Mouse (Mus musculus): ENCODE data around the gene Olfr557.

Gene Olfr557

DNA sequence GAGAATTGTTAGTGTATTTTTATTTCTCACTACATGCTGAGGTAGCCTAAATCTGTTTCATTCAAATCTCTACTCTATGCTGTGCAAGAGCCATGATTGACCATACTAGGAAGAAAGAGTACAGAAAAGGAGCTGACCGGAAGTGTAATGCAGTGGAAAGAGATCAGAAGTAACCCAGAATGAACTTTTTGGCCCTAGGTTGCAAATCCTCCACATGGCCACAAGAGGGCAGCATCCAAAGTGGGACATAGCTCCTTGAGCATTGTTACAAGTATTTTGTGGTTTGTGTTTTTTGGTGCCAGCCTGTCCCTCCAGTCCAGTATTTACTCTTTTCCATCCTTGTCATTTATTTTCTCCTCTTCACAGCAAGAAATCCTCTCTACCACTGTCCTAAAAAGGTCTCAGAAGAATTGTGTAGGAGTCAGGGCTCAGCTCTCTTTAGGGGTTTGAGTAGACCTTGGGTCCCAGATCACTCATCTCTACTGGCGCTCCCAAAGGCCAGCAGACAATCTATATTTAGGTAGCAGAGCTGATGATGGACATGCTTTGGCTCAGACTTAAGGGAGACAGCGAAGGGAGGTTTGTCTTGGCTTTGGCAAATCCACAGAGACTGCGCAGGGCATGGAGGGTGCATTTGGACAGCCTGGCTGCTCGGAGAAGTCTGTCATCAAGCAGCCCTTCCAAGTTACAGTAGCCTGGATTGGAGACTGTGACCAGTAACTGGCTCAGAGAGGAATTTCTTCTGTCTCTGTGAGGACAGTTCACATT lies at the start of gene Olfr557:
TSS of gene Olfr557 (plus strand) at position 553 of the 768 bp plus-strand sequence.
- DNase-seq (ENCODE audit: extremely low read depth, low read depth): peak; percentile 20

DNA sequence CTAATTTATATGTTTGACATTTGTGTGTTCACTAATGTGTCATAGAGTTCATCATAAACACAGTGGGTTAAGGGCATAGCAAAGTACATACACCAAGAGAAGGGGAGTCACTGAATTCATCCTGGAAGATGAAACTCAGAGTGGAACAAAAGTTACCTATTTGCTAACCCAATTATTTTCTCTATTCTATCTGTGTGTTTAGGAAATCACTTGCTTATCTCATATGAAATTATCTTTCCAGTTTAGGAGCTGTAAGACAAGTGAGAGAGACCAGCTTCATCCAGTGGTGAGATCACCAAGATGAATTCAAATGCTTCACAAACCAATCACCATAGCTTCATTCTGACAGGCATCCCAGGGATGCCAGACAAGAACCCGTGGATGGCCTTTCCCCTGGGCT lies 37.2 kb upstream of the Olfr557 start, which contains the start of gene Olfr555:
TSS of gene Olfr555 (plus strand) at position 301 of the 400 bp plus-strand sequence.
- DNase-seq (ENCODE audit: extremely low read depth, low read depth): no peak

DNA sequence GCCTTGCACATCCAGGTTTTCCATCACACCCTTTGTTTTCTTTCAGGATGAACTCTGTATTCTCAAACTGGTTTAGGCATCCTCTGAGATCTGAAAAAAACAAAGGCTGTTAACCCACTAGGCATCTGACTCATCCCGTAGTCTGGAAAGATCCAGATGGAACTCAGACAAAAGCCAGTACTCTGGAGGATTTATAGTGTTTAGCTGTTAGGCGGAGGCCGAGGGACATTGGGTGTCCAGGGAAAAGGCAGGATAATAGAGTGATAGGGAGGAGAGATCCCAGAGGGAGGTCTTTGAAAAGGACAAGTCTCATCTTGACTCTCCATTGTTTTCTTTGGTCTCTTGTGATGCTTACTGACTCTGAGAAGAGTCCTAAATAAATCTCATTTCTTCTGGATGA lies 31.1 kb upstream of the Olfr557 start, which contains the start of gene Olfr556:
TSS of gene Olfr556 (plus strand) at position 301 of the 400 bp plus-strand sequence.
- DNase-seq (ENCODE audit: extremely low read depth, low read depth): no peak

- DNase-seq (ENCODE audit: extremely low read depth, low read depth): peak; percentile 3
Measured at GRCm38 (mm10) chr7:102665378-102665777, 30.3 kb upstream of the Olfr557 start.

DNA sequence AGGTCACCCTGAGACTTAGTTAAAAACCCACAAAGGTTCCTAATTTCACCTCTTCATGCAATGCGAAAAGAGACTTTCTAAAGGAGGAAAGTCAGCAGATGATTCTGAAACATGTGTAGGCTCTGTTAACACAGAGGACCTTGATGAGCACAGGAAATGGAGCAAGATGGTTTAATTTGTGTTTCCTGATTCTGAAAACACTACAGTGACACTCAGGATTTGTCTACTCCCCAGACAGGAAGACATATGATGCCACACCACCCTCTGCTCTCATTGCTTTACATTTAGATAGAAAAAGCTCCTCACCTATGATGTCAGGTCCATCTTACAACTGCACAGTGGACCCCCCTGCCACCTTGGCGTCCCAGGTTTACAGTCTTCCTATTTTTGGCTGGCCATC lies 19.5 kb upstream of the Olfr557 start:
- no peak for DNase-seq (ENCODE audit: extremely low read depth, low read depth)

GRCm38 (mm10) chr7:102681916-102682315 lies 13.8 kb upstream of the Olfr557 start:
- no peak for DNase-seq (ENCODE audit: extremely low read depth, low read depth)

- DNase-seq (ENCODE audit: extremely low read depth, low read depth): no peak
Measured at GRCm38 (mm10) chr7:102686944-102687501, 8.7 kb upstream of the Olfr557 start, which contains the start of gene Trim68. Gene Trim68, minus strand, starts transcription at chr7:102687327.

DNA sequence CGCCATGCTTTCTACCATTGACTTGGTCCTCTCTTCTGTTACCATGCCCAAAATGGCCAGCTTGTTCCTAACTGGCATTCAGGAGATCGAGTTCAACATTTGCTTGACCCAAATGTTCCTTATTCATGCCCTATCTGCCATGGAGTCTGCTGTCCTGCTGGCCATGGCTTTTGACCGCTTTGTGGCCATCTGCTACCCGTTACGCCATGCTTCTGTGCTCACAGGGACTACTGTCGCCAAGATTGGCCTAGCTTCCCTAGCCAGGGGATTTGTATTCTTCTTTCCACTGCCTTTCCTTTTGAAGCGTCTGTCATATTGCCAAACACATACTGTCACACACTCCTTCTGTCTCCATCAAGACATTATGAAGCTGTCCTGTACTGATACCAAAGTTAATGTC lies 2.8 kb downstream of the Olfr557 start:
- no peak for DNase-seq (ENCODE audit: extremely low read depth, low read depth)

DNA sequence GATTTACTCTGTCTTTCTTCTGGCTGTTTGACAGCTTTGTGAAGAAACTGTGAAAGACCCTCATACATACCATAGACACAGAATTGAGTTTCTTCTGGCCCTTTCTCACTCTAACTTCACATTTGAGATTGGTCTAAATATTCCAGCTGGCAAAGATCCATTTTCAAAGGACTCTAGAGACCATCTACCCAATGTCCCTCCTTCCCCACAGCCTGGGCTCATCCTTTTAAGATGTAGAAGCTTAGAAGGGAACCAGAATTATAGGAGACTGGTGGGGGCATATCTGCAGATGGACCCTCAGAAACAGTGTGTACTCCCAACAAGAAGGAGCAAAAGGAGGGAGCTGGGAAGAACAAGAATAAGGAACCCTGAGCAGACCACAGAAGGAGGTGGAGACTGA lies 6.2 kb downstream of the Olfr557 start, which contains the start of gene Olfr558:
TSS of gene Olfr558 (plus strand) at position 301 of the 400 bp plus-strand sequence.
- DNase-seq (ENCODE audit: extremely low read depth, low read depth): no peak

DNA sequence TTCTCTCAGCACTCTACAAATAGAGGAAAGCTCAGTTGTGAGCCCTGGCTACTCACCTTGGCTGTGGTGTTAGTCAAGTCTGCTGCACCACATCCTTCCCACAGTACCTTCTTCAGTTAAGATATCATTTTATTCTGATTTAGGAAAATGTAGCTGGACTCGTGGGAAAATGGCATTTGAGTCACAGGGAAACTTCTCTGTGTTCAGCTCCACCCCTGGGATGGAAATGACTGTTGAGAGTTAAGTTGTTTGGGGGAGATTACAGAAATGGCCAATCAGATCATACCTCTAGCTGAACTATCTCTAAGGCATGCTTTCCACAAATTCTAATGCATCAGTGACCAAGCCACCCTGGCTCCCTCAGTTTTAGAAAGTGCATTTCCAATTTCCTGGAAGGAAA lies 23.3 kb downstream of the Olfr557 start, which contains the start of gene Olfr33:
TSS of gene Olfr33 (minus strand) at position 101 of the 400 bp plus-strand sequence.
- no peak for DNase-seq (ENCODE audit: extremely low read depth, low read depth)

DNA sequence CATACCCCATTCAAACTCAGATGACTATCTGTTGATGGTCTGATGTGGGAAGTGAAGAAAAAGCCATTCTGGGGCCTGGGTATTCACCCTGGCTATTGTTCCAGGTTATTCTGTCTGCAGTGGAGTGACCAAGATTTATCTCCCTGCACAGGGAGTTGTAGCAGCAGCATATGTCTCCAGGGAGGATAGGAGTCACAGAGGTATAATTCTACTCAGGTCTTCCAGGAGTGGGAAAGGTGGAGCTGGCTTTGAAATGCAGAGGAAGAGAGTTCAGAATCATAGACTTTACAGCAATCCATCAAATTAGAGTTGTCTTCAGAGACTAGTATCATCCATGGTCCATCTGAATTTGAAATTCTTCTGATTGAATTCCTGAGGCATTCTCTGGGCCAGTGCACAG lies 31.7 kb downstream of the Olfr557 start, which contains the start of gene Olfr559:
TSS of gene Olfr559 (minus strand) at position 101 of the 400 bp plus-strand sequence.
- no peak for DNase-seq (ENCODE audit: extremely low read depth, low read depth)

DNA sequence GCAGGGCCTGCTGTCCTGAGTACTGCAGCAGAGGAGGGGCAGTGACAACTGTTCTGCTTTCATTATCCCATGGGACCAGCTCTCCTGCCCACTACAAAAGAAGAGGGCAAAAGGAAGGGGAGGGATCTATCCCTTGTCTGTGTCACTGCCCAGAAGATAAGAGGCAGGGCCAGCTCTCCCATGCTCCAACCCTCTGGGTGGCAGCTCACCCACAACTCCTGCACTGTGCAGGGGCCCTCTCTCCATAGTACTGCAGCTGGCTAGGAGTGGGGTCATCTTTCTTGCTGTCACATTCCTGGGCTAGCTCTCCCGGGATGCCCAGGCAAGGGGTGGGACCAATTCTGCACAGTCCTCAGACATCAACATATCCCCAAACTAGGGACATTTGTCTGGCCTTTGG lies 38.1 kb downstream of the Olfr557 start:
- no peak for DNase-seq (ENCODE audit: extremely low read depth, low read depth)

GRCm38 (mm10) chr7:102737705-102738104 lies 42.0 kb downstream of the Olfr557 start:
- DNase-seq (ENCODE audit: extremely low read depth, low read depth): no peak

Measured in MEL-GATA-1-ER (cell line).